Mouse (Mus musculus): Measurements from ENCODE around the gene Wdr81.
A peak's percentile ranks its signal among the peaks of the same experiment; 100 is the strongest.

DNA sequence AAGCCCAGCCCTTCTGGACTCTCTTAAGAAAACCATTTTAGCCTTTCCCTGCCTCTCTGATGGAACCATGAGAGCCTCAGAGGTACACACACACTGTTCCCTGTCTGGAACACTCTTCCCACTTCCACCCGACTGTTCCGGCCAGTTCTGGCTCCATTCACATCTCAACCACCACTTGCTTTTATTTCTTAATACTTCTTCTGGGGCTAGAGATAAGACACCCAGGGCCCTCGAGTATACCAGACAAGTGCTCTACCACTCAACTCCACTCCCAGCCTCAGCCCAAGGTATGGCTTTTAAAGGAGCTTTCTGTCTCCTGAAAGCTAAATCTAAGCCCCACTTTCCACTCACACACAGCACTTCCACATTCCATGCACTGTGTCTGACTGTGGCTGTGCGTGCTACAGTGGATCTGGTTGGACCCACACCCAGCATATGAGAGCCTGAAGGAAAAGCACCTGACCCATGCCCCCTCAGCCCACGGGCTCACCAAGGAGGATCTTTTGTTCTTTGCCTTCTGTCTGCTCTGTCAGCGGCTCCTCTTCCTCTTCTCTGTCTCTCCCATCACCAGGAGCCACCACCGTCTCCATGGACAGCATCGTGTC lies 4.1 kb downstream of the Wdr81 start:
- TF ChIP-seq CTCF (IDR thresholded peaks at IDR 0.05) (no peak), EP300 (IDR thresholded peaks at IDR 0.05) (peak; percentile 68)
